Mouse (Mus musculus) embryonic facial prominence, embryonic 15.5 days (tissue): ENCODE results near the gene Lrrk2. TPM values are rescaled to one million over a fixed set of nuclear protein-coding genes. Genes with fewer than 3 reads are reported as not detected.
"Not testable (repeated sequence)": the region's sequence is repeated elsewhere in the genome, so short reads cannot be mapped to it uniquely, and the experiment has no call there.

Experiments
- ATAC-seq: fragments of 200-750 bp; cut with Nextera tagmentation; 2 replicates; pipeline ENCODE4 v1.8.0; 2017; ENCODE audit warnings: low read depth, moderate TSS enrichment; ENCODE audit not compliant: insufficient number of reproducible peaks, low FRiP score, low TSS enrichment
- H3K27ac ChIP-seq: fragments of 300-500 bp; sonication (generic); replicated peaks from 2 replicates; pipeline ENCODE4 v1.5.1; 2015; ENCODE audit warnings: mild to moderate bottlenecking, inconsistent platforms
- H3K27me3 ChIP-seq: fragments of 300-500 bp; sonication (generic); 2 replicates; pipeline ENCODE4 v1.6.1; 2015; ENCODE audit warnings: inconsistent platforms
- H3K36me3 ChIP-seq: fragments of 300-500 bp; sonication (generic); 2 replicates; pipeline ENCODE4 v1.6.1; 2015; ENCODE audit warnings: mild to moderate bottlenecking, inconsistent platforms
- H3K4me1 ChIP-seq: fragments of 300-500 bp; sonication (generic); 2 replicates; pipeline ENCODE4 v1.6.1; 2015; ENCODE audit warnings: inconsistent platforms
- H3K4me2 ChIP-seq: fragments of 300-500 bp; sonication (generic); replicated peaks from 2 replicates; pipeline ENCODE4 v1.6.1; 2015; ENCODE audit warnings: mild to moderate bottlenecking, inconsistent platforms
- H3K4me3 ChIP-seq: fragments of 300-500 bp; sonication (generic); replicated peaks from 2 replicates; pipeline ENCODE4 v1.5.1; 2015; ENCODE audit warnings: mild to moderate bottlenecking, inconsistent platforms
- H3K9ac ChIP-seq: fragments of 300-500 bp; sonication (generic); 2 replicates; pipeline ENCODE4 v1.6.1; 2015; ENCODE audit warnings: inconsistent platforms
- H3K9me3 ChIP-seq: fragments of 300-500 bp; sonication (generic); replicated peaks from 2 replicates; pipeline ENCODE4 v1.6.1; 2016; ENCODE audit warnings: inconsistent platforms
- WGBS: fragments of 180-500 bp; shearing (Covaris S2); methylation state at CpG from one replicate; pipeline ENCODE4 v1.1.7; 2015; 5-methylcytosine and 5-hydroxymethylcytosine counted together
- polyA plus RNA-seq: library from polyadenylated mRNA; unstranded; fragments of >200 nt; fragmentation: Nextera tagmentation; extraction: Ambion mirVana; gene quantifications from 2 replicates; pipeline ENCODE4 v1.2.1, GENCODE M21; 2015

Gene Lrrk2
- polyA plus RNA-seq, 1 experiment from 2014 or later, result 5.7 TPM

- ATAC-seq, H3K4me3 ChIP-seq: not testable (repeated sequence)
- WGBS, result 22% methylated on average over 5 of the region's 5 CpGs
Measured at GRCm38 (mm10) chr15:91864130-91864529, 191.2 kb downstream of the Lrrk2 start.

More at GRCm38 (mm10) chr15:91864130-91864529, 191.2 kb downstream of the Lrrk2 start:
- not testable (repeated sequence) for H3K36me3 ChIP-seq, H3K4me2 ChIP-seq, H3K9ac ChIP-seq, H3K4me1 ChIP-seq, H3K27ac ChIP-seq, H3K27me3 ChIP-seq, H3K9me3 ChIP-seq

Other genes starting within 250 kb of the Lrrk2 start
- 2.3 and 2.6 TPM in 2 replicates for gene Slc2a13, start 99.9 kb upstream of the Lrrk2 start, polyA plus RNA-seq
- gene Smgc, start 165.1 kb downstream of the Lrrk2 start, polyA plus RNA-seq, result 0.33 TPM in 1 of 2 replicates, not detected in the other